Mouse (Mus musculus) mammary gland, adult 2 months (tissue): ENCODE results near the gene Pim2. TPM values are rescaled to one million over a fixed set of nuclear protein-coding genes. Genes with fewer than 3 reads are reported as not detected.

Source experiments
- polyA plus RNA-seq: library from polyadenylated mRNA; depleted of rRNA; stranded (reverse); fragments of >200 nt; gene quantifications from 2 replicates; pipeline ENCODE4 v1.2.3, GENCODE M21; 2012; ENCODE audit warnings: low replicate concordance; rRNA removed

Pim2 gene
- 19.4 and 44.8 TPM in 2 replicates for polyA plus RNA-seq

DNA sequence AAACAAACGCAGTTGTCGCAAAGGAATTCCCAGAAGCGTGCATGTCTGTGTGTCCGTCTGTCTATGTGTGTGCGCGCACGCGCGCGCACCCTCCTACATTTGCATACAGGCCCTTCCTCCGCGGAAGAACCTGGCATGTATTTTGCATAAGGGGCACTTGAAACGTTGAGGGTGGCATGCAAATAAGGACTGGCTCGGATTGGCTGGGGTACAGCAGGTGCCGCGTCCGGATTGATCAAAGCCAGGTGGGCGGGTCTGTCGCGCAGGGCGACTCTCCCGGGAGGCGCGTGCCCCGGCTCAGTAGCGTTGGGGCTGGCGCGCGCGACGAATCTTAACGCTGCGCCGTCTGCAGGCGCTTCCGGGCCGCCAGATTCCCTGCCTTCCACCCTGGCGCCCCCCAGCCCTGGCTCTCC is at the start of gene Pim2:
Gene Pim2, plus strand, starts transcription at position 256 of the 413 bp plus-strand sequence.

DNA sequence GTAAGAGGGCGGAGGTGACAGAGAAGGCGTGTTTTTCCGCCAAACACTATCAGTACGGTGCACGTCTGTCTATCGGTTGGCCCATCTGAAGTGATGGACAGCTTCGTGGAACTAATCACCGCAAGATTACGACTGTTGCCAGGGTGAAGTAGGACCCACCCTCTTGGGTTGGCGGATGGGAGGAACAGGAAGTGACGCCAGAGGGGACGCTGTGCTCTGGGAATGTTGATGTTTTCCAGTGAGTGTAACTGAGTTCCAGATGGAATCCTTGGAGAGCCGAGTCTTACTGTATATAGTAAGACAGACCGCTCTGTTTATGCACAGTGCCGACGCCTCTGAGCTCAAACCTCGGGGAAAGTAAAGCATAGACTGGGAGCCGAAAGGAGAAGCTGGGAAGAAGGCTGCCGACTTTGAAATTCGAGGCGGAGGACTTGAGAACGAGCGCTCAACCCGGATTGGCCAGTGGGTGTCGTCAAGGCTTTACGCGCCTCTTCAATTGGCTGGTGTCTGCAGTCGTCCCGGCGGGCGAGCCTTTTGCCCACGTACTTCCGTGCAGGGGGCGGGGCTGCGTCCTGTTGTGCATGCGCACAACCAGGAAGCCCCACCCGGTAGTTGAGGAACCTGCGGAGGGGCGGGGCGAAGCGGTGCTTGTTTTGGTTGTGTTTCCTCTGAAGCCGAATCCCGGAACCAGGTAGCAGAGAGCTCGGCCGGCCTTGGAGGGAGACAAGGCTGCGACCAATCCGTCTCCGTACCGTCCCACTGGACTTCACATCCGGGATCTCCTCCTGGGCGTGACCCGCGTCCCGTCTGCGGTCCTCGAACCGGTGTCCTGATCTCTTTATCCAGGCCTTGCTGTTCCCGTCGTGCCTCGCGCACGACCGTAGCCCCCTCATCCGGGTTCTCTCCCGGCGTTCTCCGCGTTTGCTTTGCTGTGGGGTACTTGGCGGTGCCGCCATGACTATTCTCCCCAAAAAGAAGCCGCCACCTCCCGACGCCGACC is 36.6 kb upstream of the Pim2 start, which contains the start of gene Otud5:
Gene Otud5, plus strand, starts transcription at position 202 of the 1,000 bp plus-strand sequence.

GRCm38 (mm10) chrX:7883841-7884567 is 5.9 kb downstream of the Pim2 start, which contains the start of gene Slc35a2:
Slc35a2 (plus strand) TSS chrX:7884028.

DNA sequence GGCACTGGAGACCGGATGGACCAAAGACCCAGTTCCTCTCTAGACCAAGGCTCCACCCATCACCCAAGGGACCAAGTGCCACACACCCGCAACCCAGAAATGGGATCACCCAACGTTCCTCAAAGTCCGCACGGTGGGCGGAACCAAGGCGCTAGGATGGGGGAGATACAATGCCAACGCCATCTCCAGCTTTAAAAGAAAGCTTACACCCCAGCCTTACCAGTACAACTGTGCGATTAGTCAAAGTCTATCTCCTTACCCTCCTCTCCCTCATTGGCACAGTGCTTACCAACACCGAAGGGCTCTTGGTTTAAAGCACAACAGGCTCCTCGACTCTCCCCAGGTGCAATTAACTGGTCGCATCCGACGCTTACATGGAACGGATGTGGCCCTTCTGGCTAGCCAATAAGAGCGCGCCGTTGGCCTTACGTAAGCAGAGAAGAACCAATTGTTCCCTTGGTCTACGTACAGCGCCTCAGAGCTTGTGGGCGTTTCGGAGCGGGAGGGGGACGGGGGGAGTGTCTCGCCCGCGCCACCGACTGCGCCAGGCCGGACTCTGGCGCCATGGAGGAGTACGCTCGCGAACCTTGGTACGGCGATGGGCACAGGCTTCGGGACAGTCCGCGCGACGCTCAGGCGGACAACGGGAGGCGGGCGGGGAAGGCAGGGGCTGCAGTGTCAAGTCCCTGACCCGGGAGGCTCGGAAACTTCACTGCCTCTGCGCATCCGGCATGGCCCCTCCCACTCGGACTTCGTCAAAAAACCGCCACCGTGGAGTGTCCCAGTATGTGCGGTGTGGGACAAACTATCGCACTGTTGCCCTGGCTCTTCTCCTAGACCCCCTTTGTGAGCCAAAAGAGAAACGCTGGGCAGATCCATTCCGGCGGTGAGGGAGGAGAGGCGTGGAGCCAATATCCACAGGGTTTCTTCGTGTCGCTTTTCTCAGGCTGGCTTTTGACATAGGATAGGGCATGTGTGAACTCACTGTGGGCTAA is 21.1 kb downstream of the Pim2 start, which contains the start of the genes Pqbp1 and Timm17b:
Gene Pqbp1, minus strand, starts transcription at position 390 of the 995 bp plus-strand sequence.
Gene Timm17b, plus strand, starts transcription at position 478 of the 995 bp plus-strand sequence.

GRCm38 (mm10) chrX:7907735-7908134 is 29.7 kb downstream of the Pim2 start, which contains the start of gene Gm10491:
Gm10491 (minus strand) TSS chrX:7907835.

GRCm38 (mm10) chrX:7909242-7909641 is 31.2 kb downstream of the Pim2 start, which contains the start of gene Gm10490:
Gm10490 (plus strand) TSS chrX:7909542.

GRCm38 (mm10) chrX:7919601-7920383 is 41.7 kb downstream of the Pim2 start, which contains the start of gene Pcsk1n:
Pcsk1n (plus strand) TSS chrX:7919822.

GRCm38 (mm10) chrX:7928270-7928790 is 50.3 kb downstream of the Pim2 start, which contains the start of gene Eras:
Eras (minus strand) TSS chrX:7928607.

Other genes with a start within 250 kb of the Pim2 start
- 5.7 and 8.6 TPM in 2 replicates for gene Syp, start 239.8 kb upstream of the Pim2 start, polyA plus RNA-seq
- gene Prickle3, start 221.0 kb upstream of the Pim2 start, polyA plus RNA-seq, result 37.2 and 57.8 TPM in 2 replicates
- gene Plp2, start 206.9 kb upstream of the Pim2 start, polyA plus RNA-seq, result 137 and 304 TPM in 2 replicates
- 4.8 and 17.7 TPM in 2 replicates for gene Magix, start 197.0 kb upstream of the Pim2 start, polyA plus RNA-seq
- 5.4 and 7.0 TPM in 2 replicates for gene Gpkow, start 181.1 kb upstream of the Pim2 start, polyA plus RNA-seq
- 52.6 and 81.0 TPM in 2 replicates for gene Wdr45, start 163.9 kb upstream of the Pim2 start, polyA plus RNA-seq
- gene Gm45208, start 156.0 kb upstream of the Pim2 start, polyA plus RNA-seq, result 0.95 and 4.4 TPM in 2 replicates
- 50.1 and 63.0 TPM in 2 replicates for gene Praf2, start 149.8 kb upstream of the Pim2 start, polyA plus RNA-seq
- 13.2 and 28.8 TPM in 2 replicates for gene Ccdc120, start 127.4 kb upstream of the Pim2 start, polyA plus RNA-seq
- 31.3 and 39.5 TPM in 2 replicates for gene Tfe3, start 115.7 kb upstream of the Pim2 start, polyA plus RNA-seq
- 29.7 and 46.8 TPM in 2 replicates for gene Gripap1, start 88.5 kb upstream of the Pim2 start, polyA plus RNA-seq
- 3.0 and 3.3 TPM in 2 replicates for gene Kcnd1, start 56.0 kb upstream of the Pim2 start, polyA plus RNA-seq
- gene Otud5, start 36.9 kb upstream of the Pim2 start, polyA plus RNA-seq, result 25.7 and 37.9 TPM in 2 replicates
- gene Slc35a2, start 5.8 kb downstream of the Pim2 start, polyA plus RNA-seq, result 70.2 and 98.2 TPM in 2 replicates
- 60.2 and 64.8 TPM in 2 replicates for gene Pqbp1, start 21.0 kb downstream of the Pim2 start, polyA plus RNA-seq
- gene Timm17b, start 21.1 kb downstream of the Pim2 start, polyA plus RNA-seq, result 45.2 and 48.8 TPM in 2 replicates
- gene Gm10491, start 29.6 kb downstream of the Pim2 start, polyA plus RNA-seq, result not detected in 2 replicates
- not detected in 2 replicates for gene Gm10490, start 31.3 kb downstream of the Pim2 start, polyA plus RNA-seq
- 0.12 TPM in 1 of 2 replicates, not detected in the other for gene Pcsk1n, start 41.6 kb downstream of the Pim2 start, polyA plus RNA-seq
- gene Eras, start 50.3 kb downstream of the Pim2 start, polyA plus RNA-seq, result not detected in 2 replicates
- gene Hdac6, start 69.6 kb downstream of the Pim2 start, polyA plus RNA-seq, result 28.6 and 37.1 TPM in 2 replicates
- 1.9 TPM in 2 replicates for gene Gata1, start 99.8 kb downstream of the Pim2 start, polyA plus RNA-seq
- not detected in 2 replicates for gene Glod5, start 140.2 kb downstream of the Pim2 start, polyA plus RNA-seq
- 10.0 and 14.5 TPM in 2 replicates for gene Suv39h1, start 196.5 kb downstream of the Pim2 start, polyA plus RNA-seq
- 17.7 and 40.1 TPM in 2 replicates for gene Was, start 212.2 kb downstream of the Pim2 start, polyA plus RNA-seq